Mouse (Mus musculus): ENCODE measurements at regions not wholly inside any gene's neighbourhood (a gene's known extent, or its start where the extent isn't known, plus 50 kb on each side); places are given as distances from the start of the nearest gene placed in this dataset.

- DNase-seq (ENCODE audit: low spot score): no peak
Measured at GRCm38 (mm10) chr3:150416447-150416846, 1021.2 kb upstream of the Adgrl4 start.

GRCm38 (mm10) chr3:150427965-150428364, 1009.7 kb upstream of the Adgrl4 start:
- DNase-seq (ENCODE audit: low spot score): no peak

- no peak for DNase-seq (ENCODE audit: low spot score)
Measured at GRCm38 (mm10) chr3:150431291-150431690, 1006.4 kb upstream of the Adgrl4 start.

- peak; percentile 7 for DNase-seq (ENCODE audit: low spot score)
Measured at GRCm38 (mm10) chr3:150435199-150435598, 1002.5 kb upstream of the Adgrl4 start.

- DNase-seq (ENCODE audit: low spot score): no peak
Measured at GRCm38 (mm10) chr3:150435818-150436607, 1001.7 kb upstream of the Adgrl4 start.

Measured in adipocyte (in vitro differentiated cells).